Mouse (Mus musculus): ENCODE results near the gene Atp8b4. TPM values are rescaled to one million over a fixed set of nuclear protein-coding genes. Genes with fewer than 3 reads are reported as not detected.

Gene Atp8b4
- polyA plus RNA-seq, 1 experiment from 2014 or later: 1.3 TPM

- H3K36me3 ChIP-seq: no peaks in the 10 kb centered on the region
- no peak overlapping the region for H3K4me3 ChIP-seq (replicated peaks)
- no peak overlapping the region for H3K4me2 ChIP-seq
- ATAC-seq (ENCODE audit: insufficient read depth, low FRiP score, low read depth): no peak
- H3K9me3 ChIP-seq: no peaks in the 10 kb centered on the region
- H3K4me1 ChIP-seq: no peaks in the 10 kb centered on the region
- no peaks in the 10 kb centered on the region for H3K27me3 ChIP-seq (replicated peaks)
- WGBS: 92% methylated on average over 5 of the region's 5 CpGs
- no peak overlapping the region for H3K27ac ChIP-seq
- no peak overlapping the region for H3K9ac ChIP-seq
Measured at GRCm38 (mm10) chr2:126380300-126380699, 120.2 kb downstream of the Atp8b4 start.

DNA sequence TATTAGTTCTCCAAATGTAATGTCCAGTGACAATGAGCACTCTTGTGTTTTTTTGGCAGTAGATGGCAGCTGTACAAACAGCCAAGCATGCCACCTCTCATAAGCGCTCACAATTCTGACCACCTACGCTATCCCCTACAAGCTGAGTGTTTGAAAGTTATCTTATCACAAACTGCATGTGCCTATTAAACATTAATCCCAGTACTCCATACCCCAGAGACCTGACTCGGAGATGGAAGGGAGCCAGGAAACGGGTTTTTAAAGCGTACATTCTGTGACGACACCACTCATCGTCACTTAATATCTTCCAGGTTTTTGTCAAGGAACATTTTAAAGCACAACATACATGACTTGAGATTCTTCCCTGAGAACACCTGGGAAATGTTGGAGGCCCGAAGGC, 128.8 kb downstream of the Atp8b4 start:
- WGBS: 66% methylated on average over 8 of the region's 8 CpGs

DNA sequence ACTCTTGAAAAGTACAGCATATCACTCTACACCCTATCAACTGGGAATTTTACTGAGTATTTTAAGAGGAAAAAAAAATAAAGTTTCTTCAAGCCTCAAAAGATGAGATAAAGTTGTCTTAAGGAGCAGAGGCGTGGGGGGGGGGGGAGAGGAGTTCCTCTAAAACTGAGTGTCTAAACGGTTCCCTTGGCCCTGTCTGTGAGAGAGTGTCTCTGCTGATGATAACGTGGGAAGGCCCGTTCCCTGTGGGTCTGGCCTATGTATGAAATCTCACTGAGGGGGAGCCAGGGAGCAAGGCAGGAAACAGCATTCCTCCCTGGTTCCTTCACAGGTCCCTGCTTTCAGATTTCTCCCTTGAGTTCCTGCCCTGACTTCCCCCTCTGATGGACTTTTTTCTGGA, 130.7 kb downstream of the Atp8b4 start:
- WGBS: 46% methylated on average over 4 of the region's 4 CpGs

More for the DNA sequence above, 128.8 kb downstream of the Atp8b4 start:
- Histone ChIP-seq H3K9ac (no peak overlapping the region), H3K9me3 (no peaks in the 10 kb centered on the region), H3K27ac (no peak overlapping the region), H3K4me2 (no peak overlapping the region), H3K27me3 (replicated peaks) (no peaks in the 10 kb centered on the region), H3K4me1 (no peaks in the 10 kb centered on the region), H3K36me3 (no peaks in the 10 kb centered on the region), H3K4me3 (replicated peaks) (no peak overlapping the region)
- peak; percentile 86 for ATAC-seq (ENCODE audit: insufficient read depth, low FRiP score, low read depth)

GRCm38 (mm10) chr2:126363745-126364725, 136.4 kb downstream of the Atp8b4 start:
- Histone ChIP-seq H3K4me3 (replicated peaks) (no peak overlapping the region), H3K27me3 (replicated peaks) (no peaks in the 10 kb centered on the region), H3K36me3 (no peaks in the 10 kb centered on the region), H3K4me2 (no peak overlapping the region), H3K9ac (no peak overlapping the region), H3K4me1 (peaks cover 11% of the 10 kb centered on the region; the same call in 1 of the 2 replicates), H3K9me3 (no peaks in the 10 kb centered on the region), H3K27ac (peak overlapping the region; percentile 26; the same call in 1 of the 2 replicates)
- 76% methylated on average over 14 of the region's 14 CpGs for WGBS
- ATAC-seq (ENCODE audit: insufficient read depth, low FRiP score, low read depth): 0 out of 2 replicates have a peak, but pooled peaks have one; percentile 39

More for the DNA sequence above, 130.7 kb downstream of the Atp8b4 start:
- H3K4me1 ChIP-seq: no peaks in the 10 kb centered on the region
- no peaks in the 10 kb centered on the region for H3K36me3 ChIP-seq
- no peaks in the 10 kb centered on the region for H3K9me3 ChIP-seq
- ATAC-seq (ENCODE audit: insufficient read depth, low FRiP score, low read depth): no peak
- H3K9ac ChIP-seq: no peak overlapping the region
- H3K27me3 ChIP-seq (replicated peaks): no peaks in the 10 kb centered on the region
- no peak overlapping the region for H3K4me2 ChIP-seq
- no peak overlapping the region for H3K27ac ChIP-seq
- H3K4me3 ChIP-seq (replicated peaks): no peak overlapping the region

- ATAC-seq (ENCODE audit: insufficient read depth, low FRiP score, low read depth): no peak
- Histone ChIP-seq H3K27ac (0 out of 2 replicates have a peak overlapping the region, but pooled peaks have one; percentile 26), H3K4me2 (no peak overlapping the region), H3K36me3 (no peaks in the 10 kb centered on the region), H3K9me3 (no peaks in the 10 kb centered on the region), H3K9ac (no peak overlapping the region), H3K4me3 (replicated peaks) (no peak overlapping the region), H3K4me1 (peaks cover 11% of the 10 kb centered on the region; the same call in 1 of the 2 replicates), H3K27me3 (replicated peaks) (no peaks in the 10 kb centered on the region)
- 43% methylated on average over 7 of the region's 7 CpGs for WGBS
Measured at GRCm38 (mm10) chr2:126363050-126363744, 137.3 kb downstream of the Atp8b4 start.

- H3K4me1 ChIP-seq: peaks cover 11% of the 10 kb centered on the region; the same call in 1 of the 2 replicates
- no peaks in the 10 kb centered on the region for H3K9me3 ChIP-seq
- no peaks in the 10 kb centered on the region for H3K27me3 ChIP-seq (replicated peaks)
- 42% methylated on average over 21 of the region's 21 CpGs for WGBS
- no peak overlapping the region for H3K4me3 ChIP-seq (replicated peaks)
- ATAC-seq (ENCODE audit: insufficient read depth, low FRiP score, low read depth): no peak
- peak overlapping the region; percentile 79 for H3K27ac ChIP-seq
- H3K4me2 ChIP-seq: peak overlapping the region; percentile 5; the same call in 1 of the 2 replicates
- no peaks in the 10 kb centered on the region for H3K36me3 ChIP-seq
- no peak overlapping the region for H3K9ac ChIP-seq
Measured at GRCm38 (mm10) chr2:126361131-126361810, 139.2 kb downstream of the Atp8b4 start.

DNA sequence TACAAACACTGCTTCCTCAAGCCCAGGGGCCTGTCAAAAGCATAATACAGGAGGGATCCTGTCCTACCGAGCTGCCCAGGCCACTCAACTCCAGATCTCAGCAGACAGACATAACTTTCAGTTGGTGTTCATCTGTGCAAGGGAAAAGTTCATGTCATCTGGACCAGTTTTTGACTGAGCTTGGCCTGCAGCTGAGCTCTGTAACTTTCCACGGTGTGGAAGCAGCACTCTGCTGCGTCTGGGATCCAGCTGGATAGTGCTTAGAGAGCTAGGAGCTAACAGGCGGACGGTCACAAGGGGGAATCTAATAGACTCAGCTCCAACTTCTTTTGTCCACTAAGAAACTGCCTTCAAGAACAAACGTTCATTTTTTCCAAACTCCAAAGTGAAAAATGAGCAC, 139.8 kb downstream of the Atp8b4 start:
- H3K36me3 ChIP-seq: no peaks in the 10 kb centered on the region
- H3K4me1 ChIP-seq: peaks cover 11% of the 10 kb centered on the region; the same call in 1 of the 2 replicates
- H3K9me3 ChIP-seq: no peaks in the 10 kb centered on the region
- no peak overlapping the region for H3K9ac ChIP-seq
- 36% methylated on average over 6 of the region's 6 CpGs for WGBS
- peak overlapping the region; percentile 79 for H3K27ac ChIP-seq
- 0 out of 2 replicates have a peak, but pooled peaks have one; percentile 63 for ATAC-seq (ENCODE audit: insufficient read depth, low FRiP score, low read depth)
- H3K4me2 ChIP-seq: no peak overlapping the region; the same call in 1 of the 2 replicates
- H3K27me3 ChIP-seq (replicated peaks): no peaks in the 10 kb centered on the region
- H3K4me3 ChIP-seq (replicated peaks): no peak overlapping the region

GRCm38 (mm10) chr2:126359965-126360364, 140.5 kb downstream of the Atp8b4 start:
- no peak overlapping the region for H3K4me3 ChIP-seq (replicated peaks)
- no peak overlapping the region for H3K9ac ChIP-seq
- H3K4me1 ChIP-seq: peaks cover 11% of the 10 kb centered on the region; the same call in 1 of the 2 replicates
- H3K4me2 ChIP-seq: no peak overlapping the region
- no peaks in the 10 kb centered on the region for H3K9me3 ChIP-seq
- H3K27ac ChIP-seq: 0 out of 2 replicates have a peak overlapping the region, but pooled peaks have one; percentile 79
- 61% methylated on average over 3 of the region's 3 CpGs for WGBS
- ATAC-seq (ENCODE audit: insufficient read depth, low FRiP score, low read depth): no peak
- H3K36me3 ChIP-seq: no peaks in the 10 kb centered on the region
- H3K27me3 ChIP-seq (replicated peaks): no peaks in the 10 kb centered on the region

DNA sequence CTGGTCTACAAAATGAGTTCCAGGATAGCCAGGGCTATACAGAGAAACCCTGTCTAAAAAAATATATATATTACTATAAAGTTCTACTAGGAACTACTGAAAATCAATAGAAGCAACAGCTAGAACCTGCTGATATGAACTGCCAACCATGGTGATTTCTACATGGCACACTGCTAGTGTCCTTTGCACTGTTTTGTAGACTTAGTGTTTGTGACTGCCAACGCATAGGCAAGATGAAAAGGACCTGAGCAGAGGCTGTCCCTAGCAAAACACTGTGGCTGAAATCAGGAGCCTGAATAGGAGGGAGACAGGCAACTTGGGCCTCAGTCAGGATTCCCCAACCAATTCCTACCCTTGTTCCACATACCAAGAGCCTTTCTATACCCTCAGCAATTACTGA, 141.2 kb downstream of the Atp8b4 start:
- H3K9ac ChIP-seq: no peak overlapping the region
- H3K9me3 ChIP-seq: no peaks in the 10 kb centered on the region
- 86% methylated on average over 1 of the region's 1 CpGs for WGBS
- H3K4me2 ChIP-seq: no peak overlapping the region
- H3K27me3 ChIP-seq (replicated peaks): no peaks in the 10 kb centered on the region
- no peak for ATAC-seq (ENCODE audit: insufficient read depth, low FRiP score, low read depth)
- no peak overlapping the region for H3K4me3 ChIP-seq (replicated peaks)
- H3K36me3 ChIP-seq: no peaks in the 10 kb centered on the region
- H3K27ac ChIP-seq: no peak overlapping the region
- H3K4me1 ChIP-seq: peaks cover 9% of the 10 kb centered on the region; the same call in 1 of the 2 replicates

- no peak overlapping the region for H3K27ac ChIP-seq
- ATAC-seq (ENCODE audit: insufficient read depth, low FRiP score, low read depth): no peak
- H3K9me3 ChIP-seq: no peaks in the 10 kb centered on the region
- no peak overlapping the region for H3K4me3 ChIP-seq (replicated peaks)
- no peaks in the 10 kb centered on the region for H3K27me3 ChIP-seq (replicated peaks)
- 87% methylated on average over 5 of the region's 5 CpGs for WGBS
- no peak overlapping the region for H3K4me2 ChIP-seq
- 0 out of 2 replicates have a peak, but pooled peaks cover 3% of the 10 kb centered on the region for H3K4me1 ChIP-seq
- H3K36me3 ChIP-seq: no peaks in the 10 kb centered on the region
- no peak overlapping the region for H3K9ac ChIP-seq
Measured at GRCm38 (mm10) chr2:126358741-126359140, 141.7 kb downstream of the Atp8b4 start.

GRCm38 (mm10) chr2:126355259-126355658, 145.2 kb downstream of the Atp8b4 start:
- H3K4me2 ChIP-seq: no peak overlapping the region
- WGBS: 95% methylated on average over 2 of the region's 2 CpGs
- H3K36me3 ChIP-seq: no peaks in the 10 kb centered on the region
- H3K4me3 ChIP-seq (replicated peaks): no peak overlapping the region
- no peaks in the 10 kb centered on the region for H3K27me3 ChIP-seq (replicated peaks)
- no peaks in the 10 kb centered on the region for H3K9me3 ChIP-seq
- no peak overlapping the region for H3K9ac ChIP-seq
- no peak overlapping the region for H3K27ac ChIP-seq
- ATAC-seq (ENCODE audit: insufficient read depth, low FRiP score, low read depth): no peak
- H3K4me1 ChIP-seq: no peaks in the 10 kb centered on the region

All from stomach, embryonic 15.5 days (tissue).